Mouse (Mus musculus): ENCODE measurements around the gene Rpl12.

GRCm38 (mm10) chr2:32997081-32997480 is 35.7 kb downstream of the Rpl12 start:
- TF ChIP-seq HCFC1 (IDR thresholded peaks at IDR 0.05; ENCODE audit: borderline replicate concordance, insufficient read depth, low read length) (no peak), MAFK (IDR thresholded peaks at IDR 0.05; ENCODE audit: insufficient read depth, low read depth, low read length) (no peak), CHD2 (IDR thresholded peaks at IDR 0.05; ENCODE audit: low read depth, low read length) (no peak)
